Mouse (Mus musculus) urinary bladder, adult 2 months (tissue): Measurements from ENCODE around the gene Clec2h. TPM values are rescaled to one million over a fixed set of nuclear protein-coding genes. Genes with fewer than 3 reads are reported as not detected.

Experiments
- polyA plus RNA-seq: library from polyadenylated mRNA; depleted of rRNA; stranded (reverse); fragments of >200 nt; gene quantifications from 2 replicates; pipeline ENCODE4 v1.2.3, GENCODE M21; 2012; rRNA removed

Clec2h gene
- polyA plus RNA-seq, 1 experiment = not detected

Other genes with a start within 250 kb of the Clec2h start
- 10.9 and 15.7 TPM in 2 replicates for gene Itfg2, start 237.5 kb upstream of the Clec2h start, polyA plus RNA-seq
- 115 and 121 TPM in 2 replicates for gene Fkbp4, start 223.7 kb upstream of the Clec2h start, polyA plus RNA-seq
- gene Pzp, start 135.7 kb upstream of the Clec2h start, polyA plus RNA-seq = 0.09 TPM in 1 of 2 replicates, not detected in the other
- not detected in 2 replicates for gene A2ml1, start 80.8 kb upstream of the Clec2h start, polyA plus RNA-seq
- gene Klrb1a, start 38.9 kb upstream of the Clec2h start, polyA plus RNA-seq = 0.22 and 0.29 TPM in 2 replicates
- gene Klrb1, start 60.7 kb downstream of the Clec2h start, polyA plus RNA-seq = not detected in 2 replicates
- 1.1 TPM in 2 replicates for gene Klrb1c, start 126.8 kb downstream of the Clec2h start, polyA plus RNA-seq
- gene Gm44511, start 163.9 kb downstream of the Clec2h start, polyA plus RNA-seq = 0.23 and 0.43 TPM in 2 replicates
- 0.92 and 0.93 TPM in 2 replicates for gene Klrb1b, start 163.9 kb downstream of the Clec2h start, polyA plus RNA-seq
- 0.86 and 1.0 TPM in 2 replicates for gene Clec2i, start 225.2 kb downstream of the Clec2h start, polyA plus RNA-seq
- 3.2 and 3.4 TPM in 2 replicates for gene BC035044, start 228.7 kb downstream of the Clec2h start, polyA plus RNA-seq